Mouse (Mus musculus) kidney, embryonic 15.5 days (tissue): ENCODE data around the gene Nanog. TPM values are rescaled to one million over a fixed set of nuclear protein-coding genes. Genes with fewer than 3 reads are reported as not detected.
"Not testable (repeated sequence)": the region's sequence is repeated elsewhere in the genome, so short reads cannot be mapped to it uniquely, and the experiment has no call there.

Experiments used
- ATAC-seq: fragments of 200-750 bp; cut with Nextera tagmentation; replicated peaks from 2 replicates; pipeline ENCODE4 v1.8.0; 2017; ENCODE audit warnings: moderate TSS enrichment; ENCODE audit not compliant: low FRiP score
- H3K27ac ChIP-seq: fragments of 300-500 bp; sonication (generic); 2 replicates; pipeline ENCODE4 v1.5.1; 2015; ENCODE audit warnings: mild to moderate bottlenecking, inconsistent platforms
- H3K27me3 ChIP-seq: fragments of 300-500 bp; sonication (generic); 2 replicates; pipeline ENCODE4 v1.6.1; 2015; ENCODE audit warnings: inconsistent platforms
- H3K36me3 ChIP-seq: fragments of 300-500 bp; sonication (generic); 2 replicates; pipeline ENCODE4 v1.6.1; 2015; ENCODE audit warnings: inconsistent platforms
- H3K4me1 ChIP-seq: fragments of 300-500 bp; sonication (generic); 2 replicates; pipeline ENCODE4 v1.6.1; 2015; ENCODE audit warnings: inconsistent platforms
- H3K4me2 ChIP-seq: fragments of 300-500 bp; sonication (generic); 2 replicates; pipeline ENCODE4 v1.6.1; 2015; ENCODE audit warnings: moderate library complexity, mild to moderate bottlenecking, inconsistent platforms
- H3K4me3 ChIP-seq: fragments of 300-500 bp; sonication (generic); replicated peaks from 2 replicates; pipeline ENCODE4 v1.5.1; 2015; ENCODE audit warnings: mild to moderate bottlenecking, inconsistent platforms
- H3K9ac ChIP-seq: fragments of 300-500 bp; sonication (generic); 2 replicates; pipeline ENCODE4 v1.6.1; 2015; ENCODE audit warnings: mild to moderate bottlenecking, inconsistent platforms
- H3K9me3 ChIP-seq: fragments of 300-500 bp; sonication (generic); replicated peaks from 2 replicates; pipeline ENCODE4 v1.6.1; 2016; ENCODE audit warnings: inconsistent platforms
- WGBS: fragments of 180-500 bp; shearing (Covaris S2); methylation state at CpG from one replicate; pipeline ENCODE4 v1.1.7; 2015; ENCODE audit warnings: mixed read lengths; 5-methylcytosine and 5-hydroxymethylcytosine counted together
- polyA plus RNA-seq: library from polyadenylated mRNA; unstranded; fragments of >200 nt; fragmentation: Nextera tagmentation; extraction: Ambion mirVana; gene quantifications from 2 replicates; pipeline ENCODE4 v1.2.1, GENCODE M21; 2015

Nanog gene
- polyA plus RNA-seq, 1 experiment from 2014 or later = 0.14 TPM

- Histone ChIP-seq H3K9ac (no peak overlapping the region), H3K36me3 (no peaks in the 10 kb centered on the region), H3K27me3 (peaks cover 10% of the 10 kb centered on the region), H3K4me2 (no peak overlapping the region), H3K9me3 (no peaks in the 10 kb centered on the region), H3K4me1 (peaks cover 10% of the 10 kb centered on the region), H3K27ac (no peak overlapping the region), H3K4me3 (no peak overlapping the region)
- WGBS = 69% methylated on average over 12 of the region's 12 CpGs
- ATAC-seq = no peak
These were observed 900 bp upstream of the Nanog start for GRCm38 (mm10) chr6:122706337-122706840.

DNA sequence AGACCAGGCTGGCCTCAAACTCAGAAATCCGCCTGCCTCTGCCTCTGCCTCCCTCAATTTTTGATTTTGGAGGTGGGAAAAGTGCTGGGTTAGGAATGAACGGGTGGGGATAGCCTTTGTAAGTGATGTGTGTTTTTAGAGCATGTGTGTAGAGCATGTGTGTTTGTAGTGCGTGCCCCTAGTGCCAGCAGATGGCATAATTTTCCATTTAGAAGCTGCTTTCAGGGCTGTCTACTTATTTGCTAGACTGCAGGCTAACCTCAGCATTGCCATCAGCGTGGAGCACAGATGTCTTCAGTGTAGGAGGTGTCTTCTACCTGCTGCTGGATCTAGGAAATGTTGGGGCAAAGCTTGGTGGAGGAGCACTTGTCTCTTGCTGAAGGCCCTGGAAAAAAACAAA is 1.5 kb downstream of the Nanog start:
- 77% methylated on average over 4 of the region's 4 CpGs for WGBS
- Histone ChIP-seq H3K9ac (no peak overlapping the region), H3K4me2 (no peak overlapping the region), H3K27me3 (peaks cover 10% of the 10 kb centered on the region), H3K9me3 (no peaks in the 10 kb centered on the region), H3K4me3 (no peak overlapping the region), H3K27ac (no peak overlapping the region), H3K4me1 (no peaks in the 10 kb centered on the region), H3K36me3 (no peaks in the 10 kb centered on the region)
- no peak for ATAC-seq

DNA sequence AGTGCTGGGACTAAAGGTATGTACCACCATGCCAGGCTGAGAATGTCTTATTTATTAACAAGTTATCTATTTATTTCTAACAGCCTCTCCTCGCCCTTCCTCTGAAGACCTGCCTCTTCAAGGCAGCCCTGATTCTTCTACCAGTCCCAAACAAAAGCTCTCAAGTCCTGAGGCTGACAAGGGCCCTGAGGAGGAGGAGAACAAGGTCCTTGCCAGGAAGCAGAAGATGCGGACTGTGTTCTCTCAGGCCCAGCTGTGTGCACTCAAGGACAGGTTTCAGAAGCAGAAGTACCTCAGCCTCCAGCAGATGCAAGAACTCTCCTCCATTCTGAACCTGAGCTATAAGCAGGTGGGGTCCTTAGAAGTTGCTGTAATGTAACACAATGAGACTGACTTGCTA is 4.2 kb downstream of the Nanog start:
- H3K9me3 ChIP-seq = no peaks in the 10 kb centered on the region
- H3K27me3 ChIP-seq = peaks cover 10% of the 10 kb centered on the region
- no peak overlapping the region for H3K9ac ChIP-seq
- ATAC-seq = no peak
- 86% methylated on average over 2 of the region's 2 CpGs for WGBS
- H3K4me2 ChIP-seq = no peak overlapping the region
- H3K27ac ChIP-seq = no peak overlapping the region
- no peak overlapping the region for H3K4me3 ChIP-seq
- no peaks in the 10 kb centered on the region for H3K4me1 ChIP-seq
- no peaks in the 10 kb centered on the region for H3K36me3 ChIP-seq

DNA sequence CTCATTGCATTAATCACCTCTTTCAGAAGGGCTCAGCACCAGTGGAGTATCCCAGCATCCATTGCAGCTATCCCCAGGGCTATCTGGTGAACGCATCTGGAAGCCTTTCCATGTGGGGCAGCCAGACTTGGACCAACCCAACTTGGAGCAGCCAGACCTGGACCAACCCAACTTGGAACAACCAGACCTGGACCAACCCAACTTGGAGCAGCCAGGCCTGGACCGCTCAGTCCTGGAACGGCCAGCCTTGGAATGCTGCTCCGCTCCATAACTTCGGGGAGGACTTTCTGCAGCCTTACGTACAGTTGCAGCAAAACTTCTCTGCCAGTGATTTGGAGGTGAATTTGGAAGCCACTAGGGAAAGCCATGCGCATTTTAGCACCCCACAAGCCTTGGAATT is 5.8 kb downstream of the Nanog start:
- 92% methylated on average over 7 of the region's 7 CpGs for WGBS
- H3K9me3 ChIP-seq, H3K36me3 ChIP-seq, H3K27me3 ChIP-seq, H3K4me1 ChIP-seq, ATAC-seq, H3K9ac ChIP-seq, H3K4me2 ChIP-seq, H3K27ac ChIP-seq, H3K4me3 ChIP-seq: not testable (repeated sequence)

DNA sequence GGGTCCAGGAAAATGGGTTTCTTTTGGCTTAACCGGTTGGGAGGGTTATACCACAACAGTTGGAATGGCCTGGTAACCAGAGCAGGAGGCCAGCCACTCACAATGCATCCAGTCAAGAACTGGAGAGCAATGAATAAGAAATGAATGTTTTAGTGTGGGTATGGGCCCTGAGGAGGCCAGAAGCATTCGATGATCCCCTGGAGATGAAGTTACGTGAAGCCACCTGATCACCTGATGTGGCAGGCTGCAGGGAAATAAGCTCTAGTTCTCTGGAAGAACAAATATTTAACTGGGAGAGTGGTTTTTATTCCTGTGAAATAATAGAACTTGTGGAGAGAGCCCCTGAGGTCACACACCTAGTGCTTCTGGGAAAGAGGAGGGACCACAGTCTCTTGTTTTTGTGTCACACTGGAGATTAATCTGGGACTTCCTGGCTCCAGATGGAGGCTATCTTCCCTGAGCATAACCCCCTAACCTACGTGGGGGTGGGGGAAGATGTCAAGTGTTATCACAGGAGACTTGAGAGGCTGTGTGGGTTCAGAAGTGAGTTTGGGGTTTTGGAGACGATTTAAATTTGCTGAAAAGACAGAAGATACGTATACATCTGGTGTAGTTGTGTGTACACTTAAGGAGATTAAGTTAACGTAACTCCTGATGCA is 7.5 kb downstream of the Nanog start:
- no peak for ATAC-seq
- Histone ChIP-seq H3K4me3 (no peak overlapping the region), H3K36me3 (no peaks in the 10 kb centered on the region), H3K4me2 (no peak overlapping the region), H3K9me3 (no peaks in the 10 kb centered on the region), H3K27me3 (no peaks in the 10 kb centered on the region), H3K9ac (no peak overlapping the region), H3K4me1 (no peaks in the 10 kb centered on the region), H3K27ac (no peak overlapping the region)
- 54% methylated on average over 7 of the region's 7 CpGs for WGBS

- no peak for ATAC-seq
- no peak overlapping the region for H3K27ac ChIP-seq
- WGBS = 14% methylated on average over 4 of the region's 4 CpGs
- no peaks in the 10 kb centered on the region for H3K9me3 ChIP-seq
- no peaks in the 10 kb centered on the region for H3K36me3 ChIP-seq
- H3K27me3 ChIP-seq = no peaks in the 10 kb centered on the region
- H3K9ac ChIP-seq = no peak overlapping the region
- H3K4me1 ChIP-seq = no peaks in the 10 kb centered on the region
- no peak overlapping the region for H3K4me3 ChIP-seq
- H3K4me2 ChIP-seq = no peak overlapping the region
These were observed 8.6 kb downstream of the Nanog start for GRCm38 (mm10) chr6:122715886-122716285.

GRCm38 (mm10) chr6:122718224-122718623 is 10.9 kb downstream of the Nanog start:
- H3K27ac ChIP-seq, H3K4me3 ChIP-seq, ATAC-seq, H3K4me2 ChIP-seq, H3K4me1 ChIP-seq, H3K27me3 ChIP-seq, H3K9ac ChIP-seq, H3K9me3 ChIP-seq, H3K36me3 ChIP-seq: not testable (repeated sequence)
- WGBS = 84% methylated on average over 1 of the region's 1 CpGs

- H3K36me3 ChIP-seq = no peaks in the 10 kb centered on the region
- H3K9me3 ChIP-seq = no peaks in the 10 kb centered on the region
- no peak for ATAC-seq
- H3K27me3 ChIP-seq = no peaks in the 10 kb centered on the region
- no peak overlapping the region for H3K4me2 ChIP-seq
- H3K9ac ChIP-seq = no peak overlapping the region
- 26% methylated on average over 2 of the region's 2 CpGs for WGBS
- no peak overlapping the region for H3K4me3 ChIP-seq
- no peaks in the 10 kb centered on the region for H3K4me1 ChIP-seq
- no peak overlapping the region for H3K27ac ChIP-seq
These were observed 12.7 kb downstream of the Nanog start for GRCm38 (mm10) chr6:122719942-122720341.

- Histone ChIP-seq H3K9me3 (no peaks in the 10 kb centered on the region), H3K27ac (no peak overlapping the region), H3K4me1 (peaks cover 23% of the 10 kb centered on the region), H3K4me2 (peak overlapping the region; percentile 20), H3K36me3 (no peaks in the 10 kb centered on the region), H3K9ac (no peak overlapping the region), H3K27me3 (peaks cover 48% of the 10 kb centered on the region), H3K4me3 (no peak overlapping the region)
- 12% methylated on average over 8 of the region's 8 CpGs for WGBS
- ATAC-seq = no peak
These were observed 32.7 kb downstream of the Nanog start for GRCm38 (mm10) chr6:122739952-122740351.

DNA sequence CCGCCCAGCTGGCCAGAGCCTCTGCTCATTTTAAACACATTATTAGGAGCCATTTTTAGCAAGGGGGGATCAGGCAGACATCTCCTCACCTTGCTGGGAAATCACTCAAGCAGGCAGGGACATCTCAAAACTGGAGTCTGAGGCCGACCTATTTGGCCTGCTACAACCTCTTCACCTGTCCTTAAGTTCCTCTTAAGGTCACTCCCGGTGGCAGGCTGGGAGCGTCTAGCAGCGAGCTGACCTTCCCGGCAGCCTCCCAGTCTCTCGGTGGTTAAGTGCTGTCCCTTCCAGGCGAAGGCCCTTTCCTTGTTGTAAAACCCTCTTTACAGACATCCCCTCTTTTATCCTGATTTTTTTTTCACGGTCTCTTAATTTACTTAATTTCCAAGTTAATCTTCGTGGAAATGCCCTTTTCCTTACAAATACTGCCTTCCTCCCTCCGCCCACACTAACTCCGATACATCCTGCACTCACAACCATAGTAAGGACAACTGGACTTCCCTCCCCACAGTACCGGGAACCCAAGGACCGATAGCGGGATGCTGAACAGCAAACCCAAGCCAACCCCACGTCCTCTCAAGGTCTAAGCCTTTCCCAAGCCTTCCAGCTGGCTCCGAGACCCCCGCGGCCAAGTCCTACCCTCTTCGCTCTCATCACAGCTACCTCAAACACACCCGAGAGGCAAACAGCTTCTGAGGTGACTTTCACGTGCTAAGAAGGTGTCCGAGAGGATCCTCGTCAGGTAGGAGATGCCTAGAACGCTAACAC is 34.4 kb downstream of the Nanog start:
- no peak overlapping the region for H3K27ac ChIP-seq
- no peaks in the 10 kb centered on the region for H3K9me3 ChIP-seq
- ATAC-seq = no peak
- 4% methylated on average over 25 of the region's 25 CpGs for WGBS
- H3K9ac ChIP-seq = peak overlapping the region; percentile 31; the same call in 1 of the 2 replicates
- peaks cover 63% of the 10 kb centered on the region for H3K27me3 ChIP-seq
- H3K4me1 ChIP-seq = peaks cover 25% of the 10 kb centered on the region
- H3K36me3 ChIP-seq = no peaks in the 10 kb centered on the region
- peak overlapping the region; percentile 54 for H3K4me3 ChIP-seq
- H3K4me2 ChIP-seq = peak overlapping the region; percentile 77

DNA sequence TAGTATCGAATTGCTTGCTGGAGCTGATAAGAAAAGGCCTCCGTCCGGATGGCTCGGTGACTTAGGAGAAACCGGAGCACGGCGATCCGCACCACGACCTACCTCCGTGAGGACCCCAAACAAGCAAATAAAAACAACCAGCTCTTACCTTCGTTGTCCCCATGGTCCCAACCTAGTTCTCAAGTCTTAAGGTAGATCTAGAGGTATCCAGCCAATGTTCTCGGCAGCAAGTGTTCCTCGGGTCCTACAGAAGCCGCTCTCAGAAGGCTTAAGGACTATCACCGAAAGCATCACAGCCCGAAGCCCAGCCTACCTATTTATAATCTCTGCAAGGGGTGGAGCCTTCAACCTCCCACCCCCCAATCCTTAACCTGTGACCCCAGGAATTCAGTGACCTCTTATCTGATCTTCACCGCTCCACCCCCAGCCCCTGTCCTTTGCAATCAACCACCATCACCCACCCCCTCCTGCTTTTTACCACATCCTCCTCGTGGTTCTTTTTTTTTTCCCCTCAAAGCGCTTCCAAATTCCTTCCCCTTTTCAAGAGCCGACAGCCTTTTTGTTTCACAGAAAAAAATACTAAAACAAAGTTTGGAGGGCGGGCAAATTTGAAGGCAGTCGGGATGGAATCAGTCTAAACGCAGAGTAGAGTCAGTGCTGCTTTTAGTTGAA is 35.1 kb downstream of the Nanog start:
- under 1% methylated on average over 23 of the region's 23 CpGs for WGBS
- no peak for ATAC-seq

GRCm38 (mm10) chr6:122743353-122743752 is 36.1 kb downstream of the Nanog start:
- Histone ChIP-seq H3K27me3 (peaks cover 63% of the 10 kb centered on the region), H3K27ac (no peak overlapping the region), H3K4me3 (no peak overlapping the region), H3K9ac (no peak overlapping the region), H3K36me3 (no peaks in the 10 kb centered on the region), H3K4me2 (no peak overlapping the region), H3K4me1 (peaks cover 25% of the 10 kb centered on the region), H3K9me3 (no peaks in the 10 kb centered on the region)
- no peak for ATAC-seq
- 15% methylated on average over 11 of the region's 11 CpGs for WGBS

More for the DNA sequence above, 35.1 kb downstream of the Nanog start:
- H3K4me2 ChIP-seq = peak overlapping the region; percentile 77
- no peaks in the 10 kb centered on the region for H3K9me3 ChIP-seq
- H3K27me3 ChIP-seq = peaks cover 63% of the 10 kb centered on the region
- no peaks in the 10 kb centered on the region for H3K36me3 ChIP-seq
- no peak overlapping the region for H3K27ac ChIP-seq
- H3K4me3 ChIP-seq = peak overlapping the region; percentile 54
- H3K9ac ChIP-seq = peak overlapping the region; percentile 31
- peaks cover 25% of the 10 kb centered on the region for H3K4me1 ChIP-seq
